Mouse (Mus musculus) limb, embryonic 13.5 days (tissue): Measurements from ENCODE around the gene Chrm4. TPM values are rescaled to one million over a fixed set of nuclear protein-coding genes. Genes with fewer than 3 reads are reported as not detected.

Source experiments
- ATAC-seq: fragments of 200-750 bp; cut with Nextera tagmentation; 2 replicates; pipeline ENCODE4 v1.8.0; 2017; ENCODE audit warnings: low read depth, moderate number of reproducible peaks, moderate TSS enrichment; ENCODE audit not compliant: low FRiP score
- H3K27ac ChIP-seq: fragments of 300-500 bp; sonication (generic); 2 replicates; pipeline ENCODE4 v1.5.1; 2015; ENCODE audit warnings: inconsistent platforms, mild to moderate bottlenecking, moderate library complexity
- H3K27me3 ChIP-seq: fragments of 300-500 bp; sonication (generic); 2 replicates; pipeline ENCODE4 v1.6.1; 2015; ENCODE audit warnings: mild to moderate bottlenecking, inconsistent platforms
- H3K36me3 ChIP-seq: fragments of 300-500 bp; sonication (generic); 2 replicates; pipeline ENCODE4 v1.6.1; 2015; ENCODE audit warnings: inconsistent platforms, mild to moderate bottlenecking, moderate library complexity
- H3K4me1 ChIP-seq: fragments of 300-500 bp; sonication (generic); 2 replicates; pipeline ENCODE4 v1.6.1; 2015; ENCODE audit warnings: inconsistent platforms
- H3K4me2 ChIP-seq: fragments of 300-500 bp; sonication (generic); replicated peaks from 2 replicates; pipeline ENCODE4 v1.6.1; 2015; ENCODE audit warnings: inconsistent platforms, mild to moderate bottlenecking, moderate library complexity
- H3K4me3 ChIP-seq: fragments of 300-500 bp; sonication (generic); 2 replicates; pipeline ENCODE4 v1.5.1; 2015; ENCODE audit warnings: moderate library complexity, mild to moderate bottlenecking, inconsistent platforms
- H3K9ac ChIP-seq: fragments of 300-500 bp; sonication (generic); 2 replicates; pipeline ENCODE4 v1.6.1; 2015; ENCODE audit warnings: mild to moderate bottlenecking, inconsistent platforms
- H3K9me3 ChIP-seq: fragments of 300-500 bp; sonication (generic); 2 replicates; pipeline ENCODE4 v1.6.1; 2016; ENCODE audit warnings: inconsistent platforms
- WGBS: fragments of 180-500 bp; shearing (Covaris S2); methylation state at CpG from one replicate; pipeline ENCODE4 v1.1.7; 2015; 5-methylcytosine and 5-hydroxymethylcytosine counted together
- polyA plus RNA-seq: library from polyadenylated mRNA; unstranded; fragments of >200 nt; fragmentation: Nextera tagmentation; extraction: Ambion mirVana; gene quantifications from 2 replicates; pipeline ENCODE4 v1.2.1, GENCODE M21; 2015

The Chrm4 gene
- 0.38 and 0.78 TPM in 2 replicates for polyA plus RNA-seq

GRCm38 (mm10) chr2:91926949-91927348 is at the start of gene Chrm4:
Chrm4 (plus strand) TSS chr2:91927249.
- H3K4me2 ChIP-seq = peak within 1 kb of the TSS; percentile 32; the same call in 1 of the 2 replicates
- 80% methylated on average over 3 of the region's 3 CpGs for WGBS
- no peak for ATAC-seq
- H3K27ac ChIP-seq = no peak within 1 kb of the TSS
- H3K9ac ChIP-seq = no peak within 1 kb of the TSS
- H3K4me1 ChIP-seq = peaks cover 44% of the 10 kb centered on the region
- no peaks in the 10 kb centered on the region for H3K9me3 ChIP-seq
- H3K36me3 ChIP-seq = peaks cover 17% of the 10 kb centered on the region
- no peak within 1 kb of the TSS for H3K4me3 ChIP-seq
- peaks cover 39% of the 10 kb centered on the region for H3K27me3 ChIP-seq

DNA sequence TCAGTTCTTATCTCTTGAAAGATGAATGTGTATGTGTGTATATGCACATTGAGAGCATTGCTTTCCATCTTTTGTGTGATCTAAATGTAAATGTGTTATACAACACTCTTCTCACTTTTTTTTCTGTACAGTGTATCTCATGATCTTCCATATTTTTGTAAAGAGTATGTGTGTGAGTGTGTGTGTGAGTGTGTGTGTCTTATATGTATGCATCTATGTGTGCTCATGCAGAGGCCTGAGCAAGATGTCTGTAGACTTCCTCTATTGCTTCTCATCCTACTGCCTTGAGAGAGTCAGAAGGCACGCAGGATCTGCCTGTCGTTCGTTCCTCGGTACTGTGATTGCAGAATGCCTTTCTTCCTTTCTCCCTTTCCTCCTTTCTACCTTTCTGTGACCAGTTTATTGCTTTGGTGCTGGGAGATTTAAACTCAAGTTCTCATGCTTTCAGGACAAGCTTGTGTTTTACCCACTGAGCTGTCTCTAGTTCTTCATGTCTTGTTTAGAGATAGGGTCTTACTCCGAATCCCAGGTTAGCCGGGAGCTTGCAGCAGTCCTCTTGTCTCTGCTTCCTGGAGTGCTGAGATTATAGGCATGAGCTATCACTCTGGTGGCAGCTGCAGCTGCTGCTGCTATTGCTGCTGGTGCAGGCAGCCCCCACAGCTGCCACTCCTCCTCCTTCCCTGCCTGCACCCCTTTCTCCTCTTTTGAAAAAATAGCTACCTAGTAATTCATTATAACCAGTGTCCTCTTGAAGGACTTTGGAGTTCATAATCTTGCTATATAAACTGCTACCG is 48.5 kb upstream of the Chrm4 start:
- no peak overlapping the region for H3K27ac ChIP-seq
- H3K9me3 ChIP-seq = no peaks in the 10 kb centered on the region
- H3K4me1 ChIP-seq = no peaks in the 10 kb centered on the region
- H3K4me2 ChIP-seq = no peak overlapping the region
- H3K27me3 ChIP-seq = no peaks in the 10 kb centered on the region
- H3K9ac ChIP-seq = no peak overlapping the region
- H3K4me3 ChIP-seq = no peak overlapping the region
- peaks cover 17% of the 10 kb centered on the region for H3K36me3 ChIP-seq
- ATAC-seq = no peak
- 82% methylated on average over 7 of the region's 7 CpGs for WGBS

DNA sequence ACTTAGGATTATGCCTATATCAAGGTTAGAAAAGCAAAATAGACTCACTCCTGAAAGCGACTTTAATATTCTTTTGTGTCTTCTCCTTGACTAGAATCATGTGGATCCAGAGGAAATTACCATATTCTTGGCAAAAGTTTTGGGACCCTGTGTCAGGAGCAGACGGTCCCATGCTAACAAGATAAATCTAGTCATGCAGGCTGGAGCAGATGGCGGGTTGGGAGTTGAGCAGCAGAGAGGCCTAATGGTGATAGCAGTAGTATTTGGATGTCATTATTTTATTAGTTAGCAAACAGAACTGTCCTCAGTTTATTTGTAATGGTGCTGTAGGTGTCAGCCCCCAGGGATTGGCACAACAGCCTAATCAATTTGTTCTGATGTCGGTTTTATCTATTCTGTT is 43.1 kb upstream of the Chrm4 start:
- no peaks in the 10 kb centered on the region for H3K27me3 ChIP-seq
- no peak overlapping the region for H3K4me3 ChIP-seq
- no peaks in the 10 kb centered on the region for H3K4me1 ChIP-seq
- no peak overlapping the region for H3K4me2 ChIP-seq
- ATAC-seq = no peak
- no peak overlapping the region for H3K9ac ChIP-seq
- peaks cover 31% of the 10 kb centered on the region for H3K36me3 ChIP-seq
- H3K27ac ChIP-seq = no peak overlapping the region
- 87% methylated on average over 4 of the region's 4 CpGs for WGBS
- no peaks in the 10 kb centered on the region for H3K9me3 ChIP-seq

GRCm38 (mm10) chr2:91884616-91885015 is 42.4 kb upstream of the Chrm4 start:
- H3K9me3 ChIP-seq = no peaks in the 10 kb centered on the region
- ATAC-seq = no peak
- H3K4me2 ChIP-seq = no peak overlapping the region
- no peaks in the 10 kb centered on the region for H3K27me3 ChIP-seq
- no peak overlapping the region for H3K9ac ChIP-seq
- H3K36me3 ChIP-seq = peaks cover 31% of the 10 kb centered on the region
- 87% methylated on average over 4 of the region's 4 CpGs for WGBS
- no peak overlapping the region for H3K27ac ChIP-seq
- H3K4me3 ChIP-seq = no peak overlapping the region
- H3K4me1 ChIP-seq = no peaks in the 10 kb centered on the region

DNA sequence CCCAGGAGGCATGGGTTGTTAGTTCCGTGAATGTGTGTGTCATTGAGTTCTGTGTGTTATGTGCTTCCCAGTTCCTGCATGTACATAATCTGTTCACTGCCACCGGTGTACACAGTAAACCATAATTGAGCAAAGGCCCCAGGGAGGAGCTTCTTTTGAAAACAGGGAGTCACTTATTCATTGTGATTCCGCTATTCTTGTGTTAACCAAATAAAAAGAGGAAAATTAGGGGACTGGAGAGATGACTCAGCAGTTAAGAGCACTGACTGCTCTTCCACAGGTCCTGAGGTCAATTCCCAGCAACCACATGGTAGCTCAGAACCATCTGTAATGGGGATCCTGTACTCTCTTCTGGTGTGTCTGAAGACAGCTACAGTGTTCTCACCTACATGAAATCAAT is 32.3 kb upstream of the Chrm4 start:
- Histone ChIP-seq H3K9me3 (no peaks in the 10 kb centered on the region), H3K4me3 (no peak overlapping the region), H3K9ac (no peak overlapping the region), H3K4me1 (no peaks in the 10 kb centered on the region), H3K4me2 (no peak overlapping the region), H3K27me3 (no peaks in the 10 kb centered on the region), H3K27ac (no peak overlapping the region), H3K36me3 (peaks cover 19% of the 10 kb centered on the region; the same call in 1 of the 2 replicates)
- 91% methylated on average over 3 of the region's 3 CpGs for WGBS
- ATAC-seq = no peak

GRCm38 (mm10) chr2:91895401-91895800 is 31.6 kb upstream of the Chrm4 start:
- Histone ChIP-seq H3K27ac (no peak overlapping the region), H3K36me3 (peaks cover 26% of the 10 kb centered on the region), H3K4me1 (no peaks in the 10 kb centered on the region), H3K9me3 (no peaks in the 10 kb centered on the region), H3K27me3 (no peaks in the 10 kb centered on the region), H3K4me3 (no peak overlapping the region), H3K4me2 (no peak overlapping the region), H3K9ac (no peak overlapping the region)
- WGBS = 91% methylated on average over 3 of the region's 3 CpGs
- no peak for ATAC-seq

- no peak overlapping the region for H3K4me2 ChIP-seq
- H3K9me3 ChIP-seq = no peaks in the 10 kb centered on the region
- no peaks in the 10 kb centered on the region for H3K4me1 ChIP-seq
- no peak for ATAC-seq
- peaks cover 42% of the 10 kb centered on the region for H3K36me3 ChIP-seq
- H3K27me3 ChIP-seq = no peaks in the 10 kb centered on the region
- no peak overlapping the region for H3K9ac ChIP-seq
- no peak overlapping the region for H3K27ac ChIP-seq
- H3K4me3 ChIP-seq = no peak overlapping the region
Observed at GRCm38 (mm10) chr2:91897968-91898367, 29.1 kb upstream of the Chrm4 start.

- Histone ChIP-seq H3K36me3 (peaks cover 36% of the 10 kb centered on the region), H3K4me3 (no peak overlapping the region), H3K9ac (no peak overlapping the region), H3K27me3 (no peaks in the 10 kb centered on the region), H3K4me1 (no peaks in the 10 kb centered on the region), H3K4me2 (no peak overlapping the region), H3K27ac (no peak overlapping the region), H3K9me3 (no peaks in the 10 kb centered on the region)
- 88% methylated on average over 3 of the region's 3 CpGs for WGBS
- ATAC-seq = no peak
Observed at GRCm38 (mm10) chr2:91899141-91899540, 27.9 kb upstream of the Chrm4 start.

GRCm38 (mm10) chr2:91900431-91900830 is 26.6 kb upstream of the Chrm4 start:
- no peaks in the 10 kb centered on the region for H3K27me3 ChIP-seq
- no peak for ATAC-seq
- peaks cover 43% of the 10 kb centered on the region for H3K36me3 ChIP-seq
- no peak overlapping the region for H3K9ac ChIP-seq
- no peak overlapping the region for H3K4me2 ChIP-seq
- H3K4me3 ChIP-seq = no peak overlapping the region
- H3K9me3 ChIP-seq = no peaks in the 10 kb centered on the region
- H3K4me1 ChIP-seq = 0 out of 2 replicates have a peak, but pooled peaks cover 4% of the 10 kb centered on the region
- H3K27ac ChIP-seq = no peak overlapping the region
- WGBS = 94% methylated on average over 8 of the region's 8 CpGs

- Histone ChIP-seq H3K9me3 (no peaks in the 10 kb centered on the region), H3K27ac (no peak overlapping the region), H3K36me3 (peaks cover 62% of the 10 kb centered on the region), H3K27me3 (no peaks in the 10 kb centered on the region), H3K4me2 (no peak overlapping the region), H3K4me3 (no peak overlapping the region), H3K4me1 (0 out of 2 replicates have a peak, but pooled peaks cover 4% of the 10 kb centered on the region), H3K9ac (no peak overlapping the region)
- 68% methylated on average over 5 of the region's 5 CpGs for WGBS
- ATAC-seq = no peak
Observed at GRCm38 (mm10) chr2:91902336-91902735, 24.7 kb upstream of the Chrm4 start.

DNA sequence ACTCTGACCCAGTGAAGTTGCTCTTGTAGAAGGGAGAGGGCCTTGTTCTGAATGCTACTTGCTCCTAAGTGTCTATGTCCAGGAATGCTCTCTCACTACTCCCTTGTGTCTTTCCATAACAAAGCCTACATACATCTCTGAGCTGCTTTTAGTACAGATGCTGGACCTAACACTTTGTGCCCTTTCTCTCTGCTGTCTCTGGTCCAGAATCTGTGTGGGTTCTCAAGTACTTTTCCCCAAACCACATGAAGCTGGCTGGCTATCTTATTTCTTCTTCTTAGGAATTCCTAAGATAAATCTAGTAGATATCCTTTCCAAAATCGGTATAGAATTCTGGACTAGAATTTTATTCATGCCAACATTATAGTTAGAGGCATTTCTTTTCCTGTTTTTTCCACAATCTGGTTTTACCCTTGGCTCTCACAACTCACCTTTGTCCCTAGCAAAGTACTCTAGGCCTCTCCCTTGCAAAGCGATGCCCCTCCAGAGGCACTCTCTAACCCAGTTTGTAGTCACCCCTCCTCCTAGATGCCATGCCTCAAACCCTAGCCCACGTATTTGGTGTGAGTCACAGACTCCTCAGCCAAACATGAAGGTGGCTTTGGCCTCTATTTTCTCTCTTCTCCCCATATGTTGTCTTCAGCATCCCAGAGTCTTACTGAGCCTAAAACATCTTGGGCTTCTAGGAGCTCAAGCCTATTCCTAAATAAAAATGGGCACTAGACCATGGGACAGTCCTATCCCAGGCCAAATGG is 23.7 kb upstream of the Chrm4 start:
- Histone ChIP-seq H3K9ac (no peak overlapping the region), H3K27me3 (no peaks in the 10 kb centered on the region), H3K4me3 (no peak overlapping the region), H3K9me3 (no peaks in the 10 kb centered on the region), H3K27ac (no peak overlapping the region), H3K36me3 (peaks cover 68% of the 10 kb centered on the region), H3K4me1 (0 out of 2 replicates have a peak, but pooled peaks cover 4% of the 10 kb centered on the region), H3K4me2 (no peak overlapping the region)
- 93% methylated on average over 3 of the region's 3 CpGs for WGBS
- no peak for ATAC-seq

DNA sequence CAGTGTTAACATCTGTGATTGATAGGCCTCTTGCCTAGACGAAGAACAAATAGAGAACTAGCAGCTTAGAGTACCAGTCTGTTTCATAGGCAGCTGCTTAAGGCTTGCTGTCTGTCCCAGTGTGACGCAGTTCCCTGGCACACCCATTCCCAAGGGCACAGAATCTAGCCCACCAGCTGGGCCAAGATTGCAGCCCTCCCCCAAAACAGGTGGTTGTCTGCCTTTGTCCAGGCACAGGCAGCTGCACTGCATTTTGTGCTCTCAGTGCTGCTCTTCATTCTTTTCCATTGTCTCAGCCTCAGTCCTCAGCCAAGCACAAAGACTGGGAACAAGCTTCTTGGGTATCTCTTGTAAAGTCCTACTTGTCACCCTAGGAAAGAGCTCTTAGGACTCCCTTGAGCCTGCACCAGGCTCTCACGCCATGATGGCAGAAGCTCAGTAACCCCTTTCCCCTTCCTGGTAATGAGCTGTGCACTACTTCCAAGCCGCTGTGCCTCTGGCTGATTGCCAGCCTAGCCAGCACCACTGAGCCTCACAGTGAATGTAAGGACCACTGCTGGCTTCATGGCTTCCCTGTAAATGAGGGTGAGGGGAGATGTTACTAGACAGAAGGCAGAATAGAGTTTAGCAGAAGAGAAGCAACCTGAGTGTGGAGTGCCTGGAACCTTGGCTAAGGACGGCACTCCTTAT is 22.3 kb upstream of the Chrm4 start:
- Histone ChIP-seq H3K4me1 (0 out of 2 replicates have a peak, but pooled peaks cover 4% of the 10 kb centered on the region), H3K9me3 (no peaks in the 10 kb centered on the region), H3K36me3 (peaks cover 77% of the 10 kb centered on the region), H3K9ac (no peak overlapping the region), H3K27me3 (no peaks in the 10 kb centered on the region), H3K4me3 (no peak overlapping the region), H3K27ac (no peak overlapping the region), H3K4me2 (no peak overlapping the region)
- 0 out of 2 replicates have a peak, but pooled peaks have one; percentile 40 for ATAC-seq
- 76% methylated on average over 5 of the region's 5 CpGs for WGBS
